Mouse (Mus musculus) G1E (cell line): ENCODE measurements around the gene Hrk. TPM values are rescaled to one million over a fixed set of nuclear protein-coding genes. Genes with fewer than 3 reads are reported as not detected.

Experiments used
- ATAC-seq: 2 replicates; pipeline ENCODE4 v1.8.0; 2016; ENCODE audit warnings: mild to moderate bottlenecking; ENCODE audit not compliant: insufficient number of reproducible peaks, poor library complexity, low FRiP score, severe bottlenecking; ENCODE audit errors: extremely low read depth
- DNase-seq: peaks from one replicate; pipeline ENCODE4 v3.0.0; 2012; ENCODE audit warnings: low spot score
- H3K27me3 ChIP-seq: 2 replicates; pipeline ENCODE4 v1.6.1; 2012; ENCODE audit warnings: mild to moderate bottlenecking, low read length, inconsistent platforms; ENCODE audit not compliant: insufficient read depth
- H3K36me3 ChIP-seq: replicated peaks from 2 replicates; pipeline ENCODE3; 2012; ENCODE audit warnings: mild to moderate bottlenecking, inconsistent platforms
- H3K4me1 ChIP-seq: 2 replicates; pipeline ENCODE4 v1.6.1; 2012; ENCODE audit warnings: low read depth, low read length, inconsistent platforms, mixed read lengths; ENCODE audit not compliant: insufficient read depth
- H3K4me3 ChIP-seq: 2 replicates; pipeline ENCODE4 v1.5.1; 2012; ENCODE audit warnings: low read depth, mild to moderate bottlenecking, inconsistent platforms, low read length, moderate library complexity, mixed read lengths
- H3K9me3 ChIP-seq: replicated peaks from 2 replicates; pipeline ENCODE4 v1.6.1; 2012; ENCODE audit warnings: inconsistent platforms
- CTCF ChIP-seq: IDR thresholded peaks from 2 replicates; pipeline ENCODE4 v1.5.1; 2012; ENCODE audit warnings: low read depth, low read length, inconsistent platforms, mixed read lengths
- GATA1 ChIP-seq: IDR thresholded peaks from 2 replicates; pipeline ENCODE4 v1.6.1; 2012; ENCODE audit warnings: borderline replicate concordance, low read length, inconsistent platforms, mixed read lengths
- GATA2 ChIP-seq: IDR thresholded peaks from 2 replicates; pipeline ENCODE4 v1.6.1; 2012; ENCODE audit warnings: low read depth, low read length, inconsistent platforms, borderline replicate concordance
- POLR2AphosphoS5 ChIP-seq: IDR thresholded peaks from 2 replicates; pipeline ENCODE4 v1.6.1; 2012; ENCODE audit warnings: low read depth, low read length, inconsistent platforms; ENCODE audit not compliant: insufficient replicate concordance
- TAL1 ChIP-seq: conservative IDR thresholded peaks from 2 replicates; pipeline ENCODE4 v1.6.1; 2012; ENCODE audit warnings: low read depth, low read length, inconsistent platforms, mixed read lengths
- polyA plus RNA-seq: library from polyadenylated mRNA; stranded (reverse); fragments of >175 nt; gene quantifications from 2 replicates; pipeline ENCODE4 v1.2.3, GENCODE M21; 2012
- total RNA-seq, 2 experiments: library from RNA; stranded (forward) in 1 of 2; stranded (reverse) in 1 of 2; fragments of 200-1000 nt in 1 of 2; fragments of >200 nt in 1 of 2; fragmentation: Nextera tagmentation in 1 of 2; gene quantifications; 2 replicates each; pipeline ENCODE4 v1.2.3; 2014 to 2017

The Hrk gene
- total and polyA plus RNA-seq, 3 experiments = 0.11 TPM; not detected in 2

- peaks cover 33% of the 10 kb centered on the region for H3K36me3 ChIP-seq
- ATAC-seq = peak; percentile 98
- peak; percentile 87 for DNase-seq
Observed at GRCm38 (mm10) chr5:118154839-118155564, 9.4 kb upstream of the Hrk start, which contains the start of gene Fbxw8. Gene Fbxw8, minus strand, starts transcription at chr5:118155464.

GRCm38 (mm10) chr5:118155565-118155947 lies 8.9 kb upstream of the Hrk start:
- peaks cover 5% of the 10 kb centered on the region; the same call in 1 of the 2 replicates for H3K27me3 ChIP-seq
- peak overlapping the region; percentile 97 for H3K4me3 ChIP-seq
- ATAC-seq = no peak
- no peak for TF ChIP-seq TAL1
- no peak for TF ChIP-seq GATA2
- no peak for TF ChIP-seq CTCF
- no peak for TF ChIP-seq POLR2AphosphoS5
- no peak for TF ChIP-seq GATA1
- H3K9me3 ChIP-seq = no peaks in the 10 kb centered on the region
- peaks cover 22% of the 10 kb centered on the region for H3K4me1 ChIP-seq
- H3K36me3 ChIP-seq = peaks cover 28% of the 10 kb centered on the region
- DNase-seq = no peak

More at GRCm38 (mm10) chr5:118154839-118155564, 9.4 kb upstream of the Hrk start, which contains the start of gene Fbxw8:
- TF ChIP-seq CTCF (no peak), TAL1 (no peak), GATA1 (no peak), GATA2 (no peak)
- Histone ChIP-seq H3K9me3 (no peaks in the 10 kb centered on the region), H3K4me1 (peaks cover 27% of the 10 kb centered on the region), H3K4me3 (peak within 1 kb of the TSS; percentile 97), H3K27me3 (peaks cover 3% of the 10 kb centered on the region; the same call in 1 of the 2 replicates)

GRCm38 (mm10) chr5:118156976-118157375 lies 7.5 kb upstream of the Hrk start:
- H3K4me3 ChIP-seq = no peak overlapping the region
- no peak for DNase-seq
- no peak for ATAC-seq

GRCm38 (mm10) chr5:118160691-118161090 lies 3.8 kb upstream of the Hrk start:
- peaks cover 24% of the 10 kb centered on the region for H3K27me3 ChIP-seq

More at GRCm38 (mm10) chr5:118156976-118157375, 7.5 kb upstream of the Hrk start:
- Histone ChIP-seq H3K4me1 (peaks cover 22% of the 10 kb centered on the region), H3K27me3 (peaks cover 18% of the 10 kb centered on the region), H3K9me3 (no peaks in the 10 kb centered on the region), H3K36me3 (peaks cover 17% of the 10 kb centered on the region)
- TF ChIP-seq GATA2 (no peak), CTCF (no peak), POLR2AphosphoS5 (no peak), GATA1 (no peak), TAL1 (no peak)

GRCm38 (mm10) chr5:118165462-118165861 lies 1.0 kb downstream of the Hrk start:
- ATAC-seq = no peak
- no peak for DNase-seq
- no peak for TF ChIP-seq GATA2
- Histone ChIP-seq H3K27me3 (peaks cover 31% of the 10 kb centered on the region), H3K4me3 (no peak overlapping the region), H3K9me3 (peaks cover 8% of the 10 kb centered on the region), H3K4me1 (no peaks in the 10 kb centered on the region), H3K36me3 (no peaks in the 10 kb centered on the region)

More at GRCm38 (mm10) chr5:118160691-118161090, 3.8 kb upstream of the Hrk start:
- Histone ChIP-seq H3K9me3 (no peaks in the 10 kb centered on the region), H3K36me3 (no peaks in the 10 kb centered on the region), H3K4me1 (peaks cover 5% of the 10 kb centered on the region; the same call in 1 of the 2 replicates), H3K4me3 (no peak overlapping the region)
- TF ChIP-seq GATA1 (no peak), TAL1 (no peak), CTCF (no peak), POLR2AphosphoS5 (no peak), GATA2 (no peak)
- DNase-seq (no peak), ATAC-seq (no peak)

GRCm38 (mm10) chr5:118167561-118167995 lies 3.1 kb downstream of the Hrk start:
- Histone ChIP-seq H3K9me3 (peaks cover 11% of the 10 kb centered on the region), H3K27me3 (peaks cover 30% of the 10 kb centered on the region), H3K36me3 (no peaks in the 10 kb centered on the region), H3K4me3 (no peak overlapping the region), H3K4me1 (peaks cover 4% of the 10 kb centered on the region; the same call in 1 of the 2 replicates)
- DNase-seq = no peak
- TF ChIP-seq GATA1 (no peak), GATA2 (no peak), POLR2AphosphoS5 (no peak)
- no peak for ATAC-seq
